Mouse (Mus musculus) hindbrain, embryonic 15.5 days (tissue): ENCODE measurements around the gene Rbfox1. TPM values are rescaled to one million over a fixed set of nuclear protein-coding genes. Genes with fewer than 3 reads are reported as not detected.

Experiments used
- ATAC-seq: fragments of 200-750 bp; cut with Nextera tagmentation; 2 replicates; pipeline ENCODE4 v1.8.0; 2017; ENCODE audit warnings: low read depth, moderate number of reproducible peaks, moderate TSS enrichment; ENCODE audit not compliant: low FRiP score
- H3K27ac ChIP-seq: fragments of 300-500 bp; sonication (generic); replicated peaks from 2 replicates; pipeline ENCODE4 v1.5.1; 2015; ENCODE audit warnings: mild to moderate bottlenecking, inconsistent platforms
- H3K27me3 ChIP-seq: fragments of 300-500 bp; sonication (generic); 2 replicates; pipeline ENCODE4 v1.6.1; 2015; ENCODE audit warnings: control low read depth, inconsistent platforms
- H3K36me3 ChIP-seq: fragments of 300-500 bp; sonication (generic); 2 replicates; pipeline ENCODE4 v1.6.1; 2015; ENCODE audit warnings: control low read depth, inconsistent platforms
- H3K4me1 ChIP-seq: fragments of 300-500 bp; sonication (generic); replicated peaks from 2 replicates; pipeline ENCODE4 v1.6.1; 2015; ENCODE audit warnings: control low read depth, inconsistent platforms
- H3K4me2 ChIP-seq: fragments of 300-500 bp; sonication (generic); 2 replicates; pipeline ENCODE4 v1.6.1; 2015; ENCODE audit warnings: moderate library complexity, mild to moderate bottlenecking, inconsistent platforms
- H3K4me3 ChIP-seq: fragments of 300-500 bp; sonication (generic); 2 replicates; pipeline ENCODE4 v1.5.1; 2015; ENCODE audit warnings: mild to moderate bottlenecking, inconsistent platforms
- H3K9ac ChIP-seq: fragments of 300-500 bp; sonication (generic); 2 replicates; pipeline ENCODE4 v1.6.1; 2015; ENCODE audit warnings: inconsistent platforms
- H3K9me3 ChIP-seq: fragments of 300-500 bp; sonication (generic); 2 replicates; pipeline ENCODE4 v1.6.1; 2016; ENCODE audit warnings: control low read depth, inconsistent platforms
- WGBS: fragments of 180-500 bp; shearing (Covaris S2); methylation state at CpG from one replicate; pipeline ENCODE4 v1.1.7; 2015; 5-methylcytosine and 5-hydroxymethylcytosine counted together
- polyA plus RNA-seq: library from polyadenylated mRNA; unstranded; fragments of >200 nt; fragmentation: Nextera tagmentation; extraction: Ambion mirVana; gene quantifications from 2 replicates; pipeline ENCODE4 v1.2.1, GENCODE M21; 2015

Rbfox1 gene
- polyA plus RNA-seq, 1 experiment from 2014 or later = 254 TPM

DNA sequence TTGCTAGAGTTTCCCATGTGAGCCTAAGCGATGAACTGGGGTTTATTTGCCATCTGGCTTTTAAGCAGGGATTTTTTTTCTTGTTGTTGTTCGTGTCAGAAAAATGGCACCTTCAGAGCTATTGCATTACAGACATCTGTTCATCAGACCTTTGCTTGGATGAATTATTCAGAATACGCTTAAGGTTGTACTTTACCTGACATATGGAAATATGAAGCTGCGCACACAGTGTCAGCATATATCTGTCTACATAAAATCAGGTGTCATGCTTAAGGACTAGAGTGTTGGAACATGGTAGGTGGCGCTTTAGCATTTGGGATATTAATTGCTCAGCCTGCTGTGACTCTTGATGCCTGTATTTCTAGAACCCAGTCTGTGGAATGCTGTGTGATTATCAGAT lies 819.7 kb downstream of the Rbfox1 start:
- no peak overlapping the region for H3K27ac ChIP-seq
- ATAC-seq = no peak
- H3K9me3 ChIP-seq = no peaks in the 10 kb centered on the region
- no peaks in the 10 kb centered on the region for H3K27me3 ChIP-seq
- WGBS = 70% methylated on average over 5 of the region's 5 CpGs
- no peak overlapping the region for H3K4me3 ChIP-seq
- H3K9ac ChIP-seq = no peak overlapping the region
- H3K36me3 ChIP-seq = no peaks in the 10 kb centered on the region
- no peaks in the 10 kb centered on the region for H3K4me1 ChIP-seq
- H3K4me2 ChIP-seq = no peak overlapping the region

- H3K27me3 ChIP-seq = no peaks in the 10 kb centered on the region
- 88% methylated on average over 1 of the region's 1 CpGs for WGBS
- H3K4me2 ChIP-seq = no peak overlapping the region
- no peak overlapping the region for H3K27ac ChIP-seq
- H3K36me3 ChIP-seq = no peaks in the 10 kb centered on the region
- H3K9me3 ChIP-seq = no peaks in the 10 kb centered on the region
- peaks cover 7% of the 10 kb centered on the region for H3K4me1 ChIP-seq
- H3K9ac ChIP-seq = no peak overlapping the region
- no peak for ATAC-seq
- H3K4me3 ChIP-seq = no peak overlapping the region
Observed at GRCm38 (mm10) chr16:6712341-6712740, 827.2 kb downstream of the Rbfox1 start.

DNA sequence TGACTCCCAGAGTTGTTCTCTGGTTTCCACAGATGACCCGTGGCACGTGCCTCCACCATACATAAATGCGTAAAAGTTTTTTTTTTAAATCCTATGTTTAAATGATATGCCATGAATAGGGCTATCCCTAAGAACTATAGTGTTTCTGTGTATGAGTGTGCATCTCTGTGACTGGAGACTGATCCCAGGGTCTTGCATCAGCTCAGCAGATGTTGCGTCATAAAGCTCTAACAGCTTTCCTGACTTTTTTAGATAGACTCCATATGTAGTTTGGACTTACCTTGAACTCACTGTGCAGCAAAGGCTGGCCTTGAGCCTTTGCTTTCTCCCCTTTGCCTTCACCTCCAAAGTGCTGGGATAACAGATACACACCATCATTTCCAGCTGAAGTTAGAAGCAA lies 830.1 kb downstream of the Rbfox1 start:
- H3K9me3 ChIP-seq = no peaks in the 10 kb centered on the region
- ATAC-seq = no peak
- no peak overlapping the region for H3K9ac ChIP-seq
- no peak overlapping the region for H3K27ac ChIP-seq
- H3K36me3 ChIP-seq = no peaks in the 10 kb centered on the region
- no peak overlapping the region for H3K4me3 ChIP-seq
- H3K4me2 ChIP-seq = no peak overlapping the region
- WGBS = 93% methylated on average over 4 of the region's 4 CpGs
- no peaks in the 10 kb centered on the region for H3K27me3 ChIP-seq
- peaks cover 12% of the 10 kb centered on the region for H3K4me1 ChIP-seq

DNA sequence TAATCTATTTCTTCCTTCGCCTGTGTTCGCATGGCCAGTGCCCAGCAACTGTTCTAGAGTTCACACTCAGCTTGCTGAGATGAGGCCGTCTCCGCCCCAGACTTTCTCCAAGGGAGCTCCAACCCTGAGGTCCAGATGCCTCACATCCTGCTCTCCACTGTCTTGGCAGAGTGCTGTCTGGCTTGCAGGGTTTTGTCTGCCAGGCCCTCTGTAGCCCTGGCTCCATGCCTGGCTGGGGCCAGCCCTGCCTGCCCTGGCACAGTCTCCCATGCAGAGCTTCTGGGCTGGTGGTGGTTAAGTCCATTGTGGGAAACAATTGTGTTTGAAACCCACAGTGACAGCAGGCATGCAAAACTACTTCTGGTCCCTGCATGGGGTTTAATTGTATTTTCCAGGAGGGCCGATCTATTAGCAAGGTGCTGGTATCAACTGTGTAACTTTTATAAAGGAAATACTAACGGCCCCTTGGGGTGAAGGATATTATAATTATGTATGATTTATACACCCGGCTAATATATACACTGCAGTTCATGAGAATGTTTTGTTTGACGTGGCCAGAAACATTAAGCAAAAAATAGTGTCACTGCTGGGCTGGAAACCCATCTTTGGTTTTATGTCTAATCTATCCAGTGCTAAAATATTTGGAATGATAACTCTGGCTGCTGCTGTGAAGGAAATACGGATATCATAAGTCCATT lies 831.2 kb downstream of the Rbfox1 start:
- peak; percentile 92 for ATAC-seq

GRCm38 (mm10) chr16:6719027-6719426 lies 833.9 kb downstream of the Rbfox1 start:
- 64% methylated on average over 8 of the region's 8 CpGs for WGBS

More for the DNA sequence above, 831.2 kb downstream of the Rbfox1 start:
- Histone ChIP-seq H3K4me2 (no peak overlapping the region), H3K27me3 (no peaks in the 10 kb centered on the region), H3K36me3 (no peaks in the 10 kb centered on the region), H3K4me1 (peaks cover 12% of the 10 kb centered on the region), H3K9me3 (no peaks in the 10 kb centered on the region), H3K27ac (no peak overlapping the region), H3K9ac (no peak overlapping the region), H3K4me3 (no peak overlapping the region)
- WGBS = 55% methylated on average over 9 of the region's 9 CpGs

GRCm38 (mm10) chr16:6732646-6733045 lies 847.5 kb downstream of the Rbfox1 start:
- H3K27ac ChIP-seq = no peak overlapping the region
- no peaks in the 10 kb centered on the region for H3K36me3 ChIP-seq
- WGBS = 80% methylated on average over 4 of the region's 4 CpGs
- no peak overlapping the region for H3K4me3 ChIP-seq
- no peak overlapping the region for H3K9ac ChIP-seq
- no peaks in the 10 kb centered on the region for H3K9me3 ChIP-seq
- H3K27me3 ChIP-seq = no peaks in the 10 kb centered on the region
- H3K4me2 ChIP-seq = no peak overlapping the region
- H3K4me1 ChIP-seq = no peaks in the 10 kb centered on the region
- no peak for ATAC-seq

More at GRCm38 (mm10) chr16:6719027-6719426, 833.9 kb downstream of the Rbfox1 start:
- Histone ChIP-seq H3K4me2 (no peak overlapping the region), H3K27ac (peak overlapping the region; percentile 23), H3K9me3 (no peaks in the 10 kb centered on the region), H3K36me3 (no peaks in the 10 kb centered on the region), H3K4me1 (peaks cover 15% of the 10 kb centered on the region), H3K27me3 (no peaks in the 10 kb centered on the region), H3K4me3 (no peak overlapping the region), H3K9ac (no peak overlapping the region)
- no peak for ATAC-seq

DNA sequence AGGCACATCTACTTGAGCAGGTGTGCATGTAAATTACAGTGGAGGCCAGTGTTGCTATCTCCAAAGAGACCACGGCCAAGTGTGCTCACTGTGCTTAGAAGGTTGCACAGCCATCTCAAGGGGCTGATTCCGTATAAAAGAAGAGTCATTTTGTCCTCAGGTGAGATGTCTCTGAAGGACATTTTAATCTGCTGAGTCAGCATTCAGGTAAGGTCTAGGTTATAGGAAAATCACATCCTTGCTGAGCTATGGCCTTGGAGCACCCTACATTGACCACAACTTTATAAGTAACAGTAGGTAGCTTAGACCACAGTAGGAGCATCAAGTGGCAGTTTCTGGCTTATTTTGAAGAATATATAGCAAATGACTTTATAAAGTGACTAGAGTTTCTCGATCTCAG lies 848.3 kb downstream of the Rbfox1 start:
- H3K4me2 ChIP-seq = no peak overlapping the region
- ATAC-seq = no peak
- WGBS = 96% methylated on average over 3 of the region's 3 CpGs
- no peak overlapping the region for H3K4me3 ChIP-seq
- H3K4me1 ChIP-seq = no peaks in the 10 kb centered on the region
- no peak overlapping the region for H3K27ac ChIP-seq
- no peaks in the 10 kb centered on the region for H3K27me3 ChIP-seq
- no peak overlapping the region for H3K9ac ChIP-seq
- no peaks in the 10 kb centered on the region for H3K36me3 ChIP-seq
- H3K9me3 ChIP-seq = no peaks in the 10 kb centered on the region

- Histone ChIP-seq H3K36me3 (no peaks in the 10 kb centered on the region), H3K27ac (no peak overlapping the region), H3K4me2 (no peak overlapping the region), H3K27me3 (no peaks in the 10 kb centered on the region), H3K4me3 (no peak overlapping the region), H3K9me3 (no peaks in the 10 kb centered on the region), H3K4me1 (no peaks in the 10 kb centered on the region), H3K9ac (no peak overlapping the region)
- ATAC-seq = no peak
- 92% methylated on average over 2 of the region's 2 CpGs for whole genome bisulfite sequencing
Observed at GRCm38 (mm10) chr16:6736566-6736965, 851.4 kb downstream of the Rbfox1 start.

GRCm38 (mm10) chr16:6736998-6737397 lies 851.8 kb downstream of the Rbfox1 start:
- H3K36me3 ChIP-seq = no peaks in the 10 kb centered on the region
- H3K4me1 ChIP-seq = no peaks in the 10 kb centered on the region
- H3K9me3 ChIP-seq = no peaks in the 10 kb centered on the region
- ATAC-seq = no peak
- no peak overlapping the region for H3K4me2 ChIP-seq
- H3K27ac ChIP-seq = no peak overlapping the region
- H3K4me3 ChIP-seq = no peak overlapping the region
- no peak overlapping the region for H3K9ac ChIP-seq
- WGBS = 58% methylated on average over 3 of the region's 3 CpGs
- H3K27me3 ChIP-seq = no peaks in the 10 kb centered on the region

- no peak overlapping the region for H3K9ac ChIP-seq
- no peaks in the 10 kb centered on the region for H3K9me3 ChIP-seq
- no peaks in the 10 kb centered on the region for H3K36me3 ChIP-seq
- H3K27me3 ChIP-seq = no peaks in the 10 kb centered on the region
- ATAC-seq = no peak
- H3K4me1 ChIP-seq = no peaks in the 10 kb centered on the region
- WGBS = 70% methylated on average over 2 of the region's 2 CpGs
- no peak overlapping the region for H3K27ac ChIP-seq
- H3K4me2 ChIP-seq = no peak overlapping the region
- H3K4me3 ChIP-seq = no peak overlapping the region
Observed at GRCm38 (mm10) chr16:6746116-6746515, 861.0 kb downstream of the Rbfox1 start.

DNA sequence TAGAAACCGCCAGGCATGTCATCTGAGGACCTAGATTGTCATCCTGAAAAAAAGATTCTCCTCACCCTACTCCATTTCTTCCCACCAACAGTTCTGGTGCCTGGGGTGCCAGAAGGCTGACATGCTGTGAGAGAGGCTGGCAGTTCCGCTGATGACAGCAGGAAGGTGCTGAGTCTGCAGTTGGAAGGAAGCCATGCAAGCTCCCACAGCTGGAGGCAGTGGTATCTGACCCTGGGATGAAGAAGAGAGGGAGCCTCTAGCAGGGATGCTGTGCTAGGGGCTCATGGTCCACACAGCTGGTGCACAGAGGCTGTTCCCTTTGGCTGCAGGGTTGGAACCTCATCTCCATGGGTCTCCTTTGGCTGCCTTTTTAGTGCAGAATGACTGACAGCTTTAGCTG lies 865.3 kb downstream of the Rbfox1 start:
- no peak overlapping the region for H3K27ac ChIP-seq

GRCm38 (mm10) chr16:6754847-6755246 lies 869.7 kb downstream of the Rbfox1 start:
- Histone ChIP-seq H3K36me3 (no peaks in the 10 kb centered on the region), H3K27me3 (no peaks in the 10 kb centered on the region), H3K4me3 (no peak overlapping the region), H3K9ac (no peak overlapping the region), H3K4me1 (no peaks in the 10 kb centered on the region), H3K4me2 (no peak overlapping the region), H3K9me3 (no peaks in the 10 kb centered on the region), H3K27ac (no peak overlapping the region)
- ATAC-seq = no peak
- 52% methylated on average over 3 of the region's 3 CpGs for WGBS

More for the DNA sequence above, 865.3 kb downstream of the Rbfox1 start:
- Histone ChIP-seq H3K36me3 (no peaks in the 10 kb centered on the region), H3K27me3 (no peaks in the 10 kb centered on the region), H3K4me2 (no peak overlapping the region), H3K4me3 (no peak overlapping the region), H3K9me3 (no peaks in the 10 kb centered on the region), H3K4me1 (no peaks in the 10 kb centered on the region), H3K9ac (no peak overlapping the region)
- ATAC-seq = no peak
- WGBS = 53% methylated on average over 2 of the region's 2 CpGs
